Mouse (Mus musculus) liver, adult 2 months (tissue): ENCODE measurements around the gene Dlgap4. TPM values are rescaled to one million over a fixed set of nuclear protein-coding genes. Genes with fewer than 3 reads are reported as not detected.
"Not testable (repeated sequence)": the region's sequence is repeated elsewhere in the genome, so short reads cannot be mapped to it uniquely, and the experiment has no call there.

Experiments used
- DNase-seq: peaks from one replicate; pipeline ENCODE4 v3.0.0-alpha.2; 2011; ENCODE audit warnings: low read depth, low spot score; ENCODE audit errors: extremely low read depth
- H3K27ac ChIP-seq: fragments of 200-500 bp; replicated peaks from 2 replicates; pipeline ENCODE4 v1.5.1; 2012; ENCODE audit warnings: low read depth, mild to moderate bottlenecking, control low read depth, inconsistent platforms, low read length; ENCODE audit not compliant: insufficient read depth
- H3K27me3 ChIP-seq: fragments of 200-500 bp; 2 replicates; pipeline ENCODE4 v1.6.1; 2012; ENCODE audit warnings: mild to moderate bottlenecking, moderate library complexity, low read length, inconsistent platforms; ENCODE audit not compliant: control insufficient read depth, insufficient read depth
- H3K36me3 ChIP-seq: fragments of 200-500 bp; 2 replicates; pipeline ENCODE4 v1.6.1; 2012; ENCODE audit warnings: low read length, inconsistent platforms; ENCODE audit not compliant: control insufficient read depth, insufficient read depth
- H3K4me1 ChIP-seq: fragments of 200-500 bp; 2 replicates; pipeline ENCODE4 v1.6.1; 2011; ENCODE audit warnings: low read length; ENCODE audit not compliant: control insufficient read depth, insufficient read depth
- H3K4me3 ChIP-seq: fragments of 200-500 bp; 2 replicates; pipeline ENCODE4 v1.5.1; 2011; ENCODE audit warnings: low read depth, mild to moderate bottlenecking, control low read depth, low read length, moderate library complexity; ENCODE audit not compliant: insufficient read depth
- H3K79me2 ChIP-seq: fragments of 200-500 bp; 2 replicates; pipeline ENCODE4 v1.6.1; 2012; ENCODE audit warnings: inconsistent platforms, mild to moderate bottlenecking, low read length, moderate library complexity; ENCODE audit not compliant: control insufficient read depth, insufficient read depth
- H3K9ac ChIP-seq: fragments of 200-500 bp; 2 replicates; pipeline ENCODE4 v1.6.1; 2012; ENCODE audit warnings: low read depth, mild to moderate bottlenecking, control low read depth, inconsistent platforms, low read length
- CTCF ChIP-seq: fragments of 200-500 bp; IDR thresholded peaks from 2 replicates; pipeline ENCODE4 v1.5.1; 2011; ENCODE audit warnings: low read depth, low read length, control low read depth
- POLR2A ChIP-seq: fragments of 200-500 bp; IDR thresholded peaks from 2 replicates; pipeline ENCODE4 v1.6.1; 2011; ENCODE audit warnings: low read length, control low read depth; ENCODE audit not compliant: insufficient read depth; ENCODE audit errors: extremely low read depth
- WGBS: fragments of 180-500 bp; shearing (Covaris S2); methylation state at CpG from one replicate; pipeline ENCODE4 v1.1.7; 2018; 5-methylcytosine and 5-hydroxymethylcytosine counted together
- polyA plus RNA-seq: library from polyadenylated mRNA; depleted of rRNA; stranded (reverse); fragments of >200 nt; gene quantifications from 2 replicates; pipeline ENCODE4 v1.2.3, GENCODE M21; 2012
- total RNA-seq: library from RNA; depleted of rRNA; stranded (reverse); fragments of >200 nt; gene quantifications from 2 replicates; pipeline ENCODE4 v1.2.3, GENCODE M21; 2014

Dlgap4 gene
- total and polyA plus RNA-seq, 2 experiments = 3.2 to 22.8 TPM

DNA sequence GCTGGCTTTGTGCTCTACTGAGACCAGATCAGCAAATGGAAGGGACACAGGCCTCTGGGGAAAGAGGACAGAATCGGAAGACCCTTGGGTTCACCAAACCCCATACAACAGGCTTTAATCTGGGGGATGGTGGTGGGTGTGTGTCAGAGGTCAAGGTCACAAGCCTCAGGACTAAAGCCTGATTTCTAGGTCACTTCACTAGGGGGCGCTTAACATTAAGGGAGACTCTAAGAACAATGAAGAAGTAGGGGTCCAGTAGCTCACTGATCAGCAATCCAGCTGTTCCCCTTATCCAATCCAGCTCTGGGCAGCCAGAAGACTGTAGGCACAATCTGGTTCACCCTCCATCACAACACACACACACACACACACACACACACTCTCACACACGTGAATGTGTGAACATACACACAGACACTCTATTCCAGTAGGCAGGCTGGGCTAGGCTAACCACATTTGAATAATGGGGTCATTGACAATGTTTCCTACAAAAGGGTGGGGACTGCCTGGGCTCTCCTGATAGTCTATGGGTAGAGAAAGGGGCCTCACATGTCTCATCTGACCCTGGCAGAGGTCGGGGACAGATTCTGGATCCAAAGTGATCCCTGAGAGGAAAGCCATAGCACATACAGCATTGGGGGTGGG, 168.5 kb downstream of the Dlgap4 start:
- Histone ChIP-seq H3K4me1 (no peaks in the 10 kb centered on the region), H3K9ac (no peak overlapping the region), H3K27me3 (no peaks in the 10 kb centered on the region), H3K27ac (no peak overlapping the region), H3K79me2 (no peaks in the 10 kb centered on the region), H3K4me3 (no peak overlapping the region), H3K36me3 (no peaks in the 10 kb centered on the region)
- DNase-seq = no peak
- TF ChIP-seq POLR2A = no peak
- TF ChIP-seq CTCF = no peak
- 87% methylated on average over 4 of the region's 4 CpGs for whole genome bisulfite sequencing

GRCm38 (mm10) chr2:156782481-156783348, 169.2 kb downstream of the Dlgap4 start:
- Histone ChIP-seq H3K79me2 (no peaks in the 10 kb centered on the region), H3K9ac (no peak overlapping the region), H3K4me3 (no peak overlapping the region), H3K27ac (no peak overlapping the region), H3K4me1 (no peaks in the 10 kb centered on the region), H3K36me3 (no peaks in the 10 kb centered on the region), H3K27me3 (no peaks in the 10 kb centered on the region)
- 89% methylated on average over 10 of the region's 10 CpGs for WGBS
- TF ChIP-seq CTCF (no peak), POLR2A (no peak)
- DNase-seq = no peak

DNA sequence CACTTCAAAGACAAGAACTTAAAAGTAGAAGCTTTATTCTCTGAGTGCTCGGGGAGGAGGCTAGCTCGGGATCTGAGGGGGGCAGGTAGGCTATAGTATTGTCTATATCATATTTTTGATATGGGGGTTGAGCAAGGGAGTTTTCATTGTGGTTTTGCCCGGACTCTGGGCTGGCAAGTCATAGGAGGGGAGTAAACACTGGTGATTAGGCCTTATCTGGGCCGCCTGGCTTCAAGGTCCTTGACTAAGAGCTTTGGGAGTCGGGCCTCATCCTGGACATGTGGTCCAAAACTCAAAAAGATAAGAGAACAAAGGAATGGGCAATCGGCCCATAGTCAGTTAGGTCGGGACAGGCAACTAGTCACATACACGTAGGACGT, 169.8 kb downstream of the Dlgap4 start:
- DNase-seq = no peak
- Histone ChIP-seq H3K27me3 (no peaks in the 10 kb centered on the region), H3K4me1 (no peaks in the 10 kb centered on the region), H3K4me3 (no peak overlapping the region), H3K79me2 (no peaks in the 10 kb centered on the region), H3K27ac (no peak overlapping the region), H3K9ac (no peak overlapping the region), H3K36me3 (no peaks in the 10 kb centered on the region)
- TF ChIP-seq POLR2A (no peak), CTCF (no peak)
- 39% methylated on average over 9 of the region's 9 CpGs for WGBS

DNA sequence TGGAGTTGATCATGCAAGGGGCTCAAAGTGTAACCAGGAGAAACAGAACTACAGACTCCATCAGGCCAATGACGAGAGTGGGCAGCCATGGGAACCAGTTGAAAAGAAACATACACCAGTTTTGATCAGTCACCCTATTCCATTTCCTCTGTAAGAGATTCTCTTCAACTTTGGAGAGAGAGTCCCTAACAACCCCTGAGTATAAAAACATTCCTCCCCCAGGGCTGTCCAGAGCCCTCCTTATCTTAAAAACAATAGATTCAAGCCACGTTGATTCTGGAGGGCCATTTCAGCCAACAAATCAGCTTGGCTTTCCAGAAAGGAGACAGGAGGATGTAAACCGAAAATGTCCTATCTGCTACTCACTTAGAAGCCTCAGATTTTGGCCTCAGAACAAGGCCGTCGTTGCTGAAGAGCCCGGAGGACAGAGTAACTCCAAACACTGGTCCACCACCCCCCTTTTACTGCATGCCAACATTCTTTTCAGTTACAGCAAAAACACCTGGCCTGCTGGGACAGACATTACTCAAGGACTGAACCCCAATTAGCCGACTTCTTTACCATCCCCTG, 170.6 kb downstream of the Dlgap4 start:
- Histone ChIP-seq H3K4me3 (no peak overlapping the region), H3K27me3 (no peaks in the 10 kb centered on the region), H3K4me1 (no peaks in the 10 kb centered on the region), H3K79me2 (no peaks in the 10 kb centered on the region), H3K27ac (no peak overlapping the region), H3K9ac (no peak overlapping the region), H3K36me3 (no peaks in the 10 kb centered on the region)
- WGBS = 57% methylated on average over 7 of the region's 7 CpGs
- TF ChIP-seq CTCF (no peak), POLR2A (no peak)
- DNase-seq = no peak

GRCm38 (mm10) chr2:156784891-156785290, 171.4 kb downstream of the Dlgap4 start:
- no peak overlapping the region for H3K27ac ChIP-seq
- H3K4me1 ChIP-seq = no peaks in the 10 kb centered on the region
- H3K27me3 ChIP-seq = no peaks in the 10 kb centered on the region
- 95% methylated on average over 2 of the region's 2 CpGs for WGBS
- H3K36me3 ChIP-seq = no peaks in the 10 kb centered on the region
- no peak overlapping the region for H3K9ac ChIP-seq
- TF ChIP-seq POLR2A (no peak), CTCF (no peak)
- no peaks in the 10 kb centered on the region for H3K79me2 ChIP-seq
- no peak overlapping the region for H3K4me3 ChIP-seq
- no peak for DNase-seq

DNA sequence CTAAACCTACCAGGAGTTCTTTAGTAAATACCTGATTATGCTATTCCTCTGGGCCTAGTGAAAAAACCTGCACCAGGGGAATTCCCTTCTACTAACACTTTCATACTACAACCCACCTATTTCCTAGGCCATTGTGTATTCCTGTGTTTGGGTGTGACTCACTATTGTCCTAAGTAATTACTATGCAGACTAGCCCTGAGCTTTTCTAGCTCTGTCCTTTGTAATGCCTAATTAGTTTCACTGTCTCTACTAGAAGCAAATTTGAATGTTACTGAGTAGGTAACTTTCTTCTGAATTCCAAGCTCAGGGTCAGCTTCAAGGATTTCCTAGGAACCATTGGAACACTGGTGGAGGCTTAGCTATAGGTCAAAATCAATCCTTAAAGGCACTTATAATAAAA, 172.9 kb downstream of the Dlgap4 start:
- not testable (repeated sequence) for H3K4me3 ChIP-seq, H3K27ac ChIP-seq, H3K27me3 ChIP-seq, H3K4me1 ChIP-seq, H3K79me2 ChIP-seq, H3K9ac ChIP-seq, H3K36me3 ChIP-seq, DNase-seq
